Comparison of ENCODE assay signal across 8 mouse cellular contexts in the genomic region with DNA sequence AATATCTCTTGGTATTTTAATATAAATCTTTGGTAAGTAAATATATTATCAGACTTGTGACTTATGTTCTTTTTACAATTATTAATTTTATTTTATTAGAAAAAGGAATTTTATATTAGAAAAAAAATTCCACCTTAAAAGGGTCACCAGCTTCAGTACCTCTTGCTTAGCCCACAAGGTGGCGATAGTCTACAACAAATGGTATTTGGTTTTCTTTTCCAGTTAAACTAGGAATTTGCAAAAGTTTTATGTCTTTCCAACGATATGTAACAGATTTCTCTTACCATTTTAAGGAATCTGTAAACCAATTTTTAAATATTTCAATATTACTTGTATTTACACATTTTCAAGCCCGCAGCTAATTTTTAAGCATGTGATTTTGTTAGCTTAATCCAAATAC. TPM values are rescaled to one million over a fixed set of nuclear protein-coding genes. Genes with fewer than 3 reads are reported as not detected.
DNase-seq lines count a peak whose midpoint lies in the region; ATAC-seq and TF ChIP-seq lines count a peak whose summit lies in the region.

No protein-coding gene starts in this region.

- H3K9me3 ChIP-seq in heart, embryonic 11.5 days (replicated peaks; ENCODE audit: control insufficient read depth, low read length) = no peaks in the 10 kb centered on the region
- no peaks in the 10 kb centered on the region for H3K9me3 ChIP-seq in heart, embryonic 13.5 days
- H3K9me3 ChIP-seq in limb, embryonic 12.5 days = no peaks in the 10 kb centered on the region
- no peaks in the 10 kb centered on the region for H3K9me3 ChIP-seq in stomach, postnatal 0 days (ENCODE audit: control insufficient read depth, low read length)
- no peaks in the 10 kb centered on the region for H3K9me3 ChIP-seq in forebrain, embryonic 12.5 days

- peak overlapping the region; percentile 27; the same call in 1 of the 2 replicates for H3K4me2 ChIP-seq in heart, embryonic 11.5 days
- peak overlapping the region; percentile 55 for H3K4me2 ChIP-seq in heart, embryonic 13.5 days
- H3K4me2 ChIP-seq in limb, embryonic 12.5 days = peak overlapping the region; percentile 34; the same call in 1 of the 2 replicates
- H3K4me2 ChIP-seq in stomach, postnatal 0 days (replicated peaks; ENCODE audit: low read depth) = peak overlapping the region; percentile 27; the same call in 1 of the 2 replicates
- H3K4me2 ChIP-seq in forebrain, embryonic 12.5 days = no peak overlapping the region

- no peak overlapping the region for H3K4me3 ChIP-seq in heart, embryonic 11.5 days (ENCODE audit: low read depth, low read length)
- no peak overlapping the region for H3K4me3 ChIP-seq in heart, embryonic 13.5 days
- no peak overlapping the region for H3K4me3 ChIP-seq in limb, embryonic 12.5 days (replicated peaks)
- no peak overlapping the region for H3K4me3 ChIP-seq in stomach, postnatal 0 days (ENCODE audit: low read depth, low read length)
- no peak overlapping the region for H3K4me3 ChIP-seq in forebrain, embryonic 12.5 days (replicated peaks)

- TF ChIP-seq EP300 in stomach, postnatal 0 days (optimal IDR thresholded peaks at IDR 0.05) = no peak

- no peak for DNase-seq in heart, adult 11 months
- peak; percentile 74 for DNase-seq in 416B (ENCODE audit: low read depth)
- peak; percentile 72 for DNase-seq in adrenal gland, postnatal 10 days
- peak; percentile 29 for DNase-seq in stomach, postnatal 0 days (ENCODE audit: low spot score)

- 20% methylated on average over 3 of the region's 3 CpGs for WGBS in heart, embryonic 11.5 days (ENCODE audit: insufficient replicate concordance)
- 20% methylated on average over 3 of the region's 3 CpGs for WGBS in heart, embryonic 13.5 days
- WGBS in limb, embryonic 12.5 days = 18% methylated on average over 3 of the region's 3 CpGs
- 11% methylated on average over 3 of the region's 3 CpGs for WGBS in stomach, postnatal 0 days
- WGBS in forebrain, embryonic 12.5 days = 21% methylated on average over 3 of the region's 3 CpGs

- no peak overlapping the region for H3K9ac ChIP-seq in heart, embryonic 11.5 days (ENCODE audit: low read depth, low read length)
- no peak overlapping the region for H3K9ac ChIP-seq in heart, embryonic 13.5 days
- no peak overlapping the region for H3K9ac ChIP-seq in limb, embryonic 12.5 days (replicated peaks)
- H3K9ac ChIP-seq in stomach, postnatal 0 days (ENCODE audit: low read length) = no peak overlapping the region
- H3K9ac ChIP-seq in forebrain, embryonic 12.5 days = no peak overlapping the region

- no peaks in the 10 kb centered on the region for H3K36me3 ChIP-seq in heart, embryonic 11.5 days (ENCODE audit: control insufficient read depth, insufficient read depth, low read length)
- no peaks in the 10 kb centered on the region for H3K36me3 ChIP-seq in heart, embryonic 13.5 days
- no peaks in the 10 kb centered on the region for H3K36me3 ChIP-seq in limb, embryonic 12.5 days
- H3K36me3 ChIP-seq in stomach, postnatal 0 days (ENCODE audit: control insufficient read depth, insufficient read depth, low read length) = no peaks in the 10 kb centered on the region
- H3K36me3 ChIP-seq in forebrain, embryonic 12.5 days (replicated peaks) = no peaks in the 10 kb centered on the region

- ATAC-seq in heart, embryonic 11.5 days (replicated peaks; ENCODE audit: insufficient number of reproducible peaks, low FRiP score, low TSS enrichment) = no peak
- no peak for ATAC-seq in heart, embryonic 13.5 days (ENCODE audit: extremely low read depth, insufficient number of reproducible peaks, low FRiP score, low TSS enrichment)
- no peak for ATAC-seq in limb, embryonic 12.5 days (ENCODE audit: insufficient number of reproducible peaks, insufficient read depth, low FRiP score, low TSS enrichment, low read depth)
- no peak for ATAC-seq in stomach, postnatal 0 days (ENCODE audit: low FRiP score, low TSS enrichment)
- ATAC-seq in forebrain, embryonic 12.5 days (ENCODE audit: low FRiP score) = no peak

- no peaks in the 10 kb centered on the region for H3K4me1 ChIP-seq in heart, embryonic 11.5 days (ENCODE audit: control insufficient read depth, insufficient read depth, low read length)
- peaks cover 18% of the 10 kb centered on the region for H3K4me1 ChIP-seq in heart, embryonic 13.5 days
- peaks cover 14% of the 10 kb centered on the region; the same call in 1 of the 2 replicates for H3K4me1 ChIP-seq in limb, embryonic 12.5 days (replicated peaks)
- no peaks in the 10 kb centered on the region for H3K4me1 ChIP-seq in stomach, postnatal 0 days (replicated peaks; ENCODE audit: control insufficient read depth, insufficient read depth)
- peaks cover 13% of the 10 kb centered on the region for H3K4me1 ChIP-seq in forebrain, embryonic 12.5 days

- H3K27ac ChIP-seq in heart, embryonic 11.5 days (ENCODE audit: low read depth, low read length) = no peak overlapping the region
- H3K27ac ChIP-seq in heart, embryonic 13.5 days (replicated peaks) = 0 out of 2 replicates have a peak overlapping the region, but pooled peaks have one; percentile 32
- no peak overlapping the region for H3K27ac ChIP-seq in limb, embryonic 12.5 days
- H3K27ac ChIP-seq in stomach, postnatal 0 days (replicated peaks) = no peak overlapping the region
- H3K27ac ChIP-seq in forebrain, embryonic 12.5 days = no peak overlapping the region

- TF ChIP-seq CTCF in stomach, postnatal 0 days (IDR thresholded peaks at IDR 0.05; ENCODE audit: low read depth) = peak; percentile 81

- H3K27me3 ChIP-seq in heart, embryonic 11.5 days (ENCODE audit: control insufficient read depth, insufficient read depth, low read length) = no peaks in the 10 kb centered on the region
- no peaks in the 10 kb centered on the region for H3K27me3 ChIP-seq in heart, embryonic 13.5 days (replicated peaks)
- no peaks in the 10 kb centered on the region for H3K27me3 ChIP-seq in limb, embryonic 12.5 days
- H3K27me3 ChIP-seq in stomach, postnatal 0 days (ENCODE audit: control insufficient read depth, insufficient read depth, low read length) = no peaks in the 10 kb centered on the region
- no peaks in the 10 kb centered on the region for H3K27me3 ChIP-seq in forebrain, embryonic 12.5 days

RNA-seq across cellular contexts. Expression of gene Adamts1, which starts 4.2 kb away (rescaled TPM):
- polyA plus RNA-seq in heart, embryonic 11.5 days (2014; fragmentation: Nextera tagmentation; extraction: Ambion mirVana) = 46.6 and 66.1 TPM in 2 replicates
- 10 to 100 TPM; 17.9 to 47.6 TPM for total RNA-seq in adrenal gland, postnatal 10 days (2021)
- polyA plus RNA-seq in heart, embryonic 13.5 days (2015; fragmentation: Nextera tagmentation; extraction: Ambion mirVana) = 52.0 and 53.6 TPM in 2 replicates
- polyA plus RNA-seq in limb, embryonic 12.5 days (2016; fragmentation: Nextera tagmentation; extraction: Ambion mirVana) = 52.4 and 55.7 TPM in 2 replicates
- polyA plus RNA-seq in stomach, postnatal 0 days (2015; fragmentation: Nextera tagmentation; extraction: Ambion mirVana) = 10.6 and 12.6 TPM in 2 replicates
- 10.3 and 14.3 TPM in 2 replicates for polyA plus RNA-seq in forebrain, embryonic 12.5 days (2016; fragmentation: Nextera tagmentation; extraction: Ambion mirVana)
